In genomic region chr14:51256041-51256440, GRCm38 (mm10) we compare ENCODE assay signal across 33 mouse cellular contexts. TPM values are rescaled to one million over a fixed set of nuclear protein-coding genes. Genes with fewer than 3 reads are reported as not detected.
DNase-seq lines count a peak whose midpoint lies in the region; ATAC-seq lines count a peak whose summit lies in the region.
"Had no signal": no experiment of that assay in that cellular context is flagged by ENCODE, and none has a peak within 500 bp of the region (broad histone marks: within the 10 kb centered on the region; RNA-seq: fewer than 3 reads in every experiment).

TSS of gene Rnase2a (minus strand) at chr14:51256112.

- ATAC-seq in megakaryocyte, adult 5-6 weeks (ENCODE audit: poor library complexity, severe bottlenecking), result peak; percentile 82
- ATAC-seq: forebrain, embryonic 14.5 days; forebrain, postnatal 0 days; Patski had no signal

- peak; percentile 32 for DNase-seq in lung, postnatal 25 days (ENCODE audit: low spot score)
- no peak for DNase-seq in lung, postnatal 10 days
- peak; percentile 31 for DNase-seq in gonadal fat pad, adult 2 months (ENCODE audit: low read depth)
- DNase-seq in cerebellum, adult 9-10 months, result no peak
- no peak for DNase-seq in layer of hippocampus, adult 11-12 months (ENCODE audit: low spot score)
- DNase-seq: adrenal gland, postnatal 10 days; adrenal gland, postnatal 36 days; B cell, adult 2 months; cerebellum, adult 18-20 months; cerebellum, adult 9-11 months; cerebellum, postnatal 25 days; forebrain, postnatal 0 days; gastrocnemius, adult 2 months; gastrocnemius, postnatal 14 days; heart, adult 2 months had no signal

RNA-seq across cellular contexts. Expression of gene Rnase2a, which starts in this region (rescaled TPM):
- 0.28 and 15.0 TPM in 2 replicates for polyA plus RNA-seq in gonadal fat pad, adult 2 months (2012; rRNA removed)
- 5.9 and 6.8 TPM in 2 replicates for total RNA-seq in megakaryocyte, adult 5-6 weeks (2015)
- 5.3 and 9.2 TPM in 2 replicates for total RNA-seq in megakaryocyte, adult 5-6 weeks (2017)
- total RNA-seq: CH12.LX; common myeloid progenitor, adult 5-6 weeks; forebrain, postnatal 0 days; G1E; gastrocnemius, postnatal 4 days; heart, postnatal 25 days; hematopoietic stem cell, adult 5-6 weeks had no signal
- polyA plus RNA-seq: embryonic facial prominence, embryonic 12.5 days; embryonic facial prominence, embryonic 15.5 days; forebrain, embryonic 11.5 days; forebrain, embryonic 14.5 days; forebrain, postnatal 0 days; frontal cortex, adult 2 months; G1E; heart, adult 2 months; heart, embryonic 11.5 days; heart, embryonic 14.5 days; heart, postnatal 0 days; hindbrain, embryonic 12.5 days; hindbrain, embryonic 15.5 days; Patski had no signal

Comparison
In these comparisons a context has a peak if more than half of its experiments do, and no peak if none do; other contexts are left out.
1. DNase-seq: peak in lung, postnatal 25 days (single experiment) and gonadal fat pad, adult 2 months (single experiment); none in lung, postnatal 10 days (single experiment), cerebellum, adult 9-10 months (single experiment) and layer of hippocampus, adult 11-12 months (single experiment).